Mouse (Mus musculus) MEL (cell line): Measurements from ENCODE around the gene Mxra7. TPM values are rescaled to one million over a fixed set of nuclear protein-coding genes. Genes with fewer than 3 reads are reported as not detected.

Source experiments
- DNase-seq: peaks from one replicate; pipeline ENCODE4 v3.0.0; 2011; ENCODE audit warnings: low read depth, low spot score
- H3K27ac ChIP-seq: 2 replicates; pipeline ENCODE4 v1.5.1; 2012; ENCODE audit warnings: low read depth, mild to moderate bottlenecking, control low read depth, low read length, moderate library complexity; ENCODE audit not compliant: control insufficient read depth
- H3K27me3 ChIP-seq, 2 experiments: fragments of 150-350 bp in 1 of 2; sonication (generic) in 1 of 2; 2 replicates each; pipeline ENCODE4 v1.6.1; 2012; ENCODE audit warnings: low read length in 2 of 2, mild to moderate bottlenecking in 2 of 2, improper control_type of control experiment in 1 of 2, moderate library complexity in 1 of 2; ENCODE audit not compliant: insufficient read depth in 2 of 2, control insufficient read depth in 1 of 2
- H3K36me3 ChIP-seq, 2 experiments: 2 replicates each; pipeline ENCODE4 v1.6.1; 2012 to 2014; ENCODE audit warnings: low read length in 2 of 2, improper control_type of control experiment in 1 of 2, inconsistent platforms in 1 of 2, mild to moderate bottlenecking in 1 of 2; ENCODE audit not compliant: insufficient read depth in 2 of 2, control insufficient read depth in 1 of 2
- H3K4me1 ChIP-seq, 2 experiments: fragments of 150-350 bp in 1 of 2; sonication (generic) in 1 of 2; 2 replicates each; pipeline ENCODE4 v1.6.1; 2012; ENCODE audit warnings: low read length in 2 of 2, improper control_type of control experiment in 1 of 2, mild to moderate bottlenecking in 1 of 2; ENCODE audit not compliant: insufficient read depth in 2 of 2, control insufficient read depth in 1 of 2
- H3K4me3 ChIP-seq, 2 experiments: fragments of 150-350 bp in 1 of 2; sonication (generic) in 1 of 2; 2 replicates each; pipeline ENCODE4 v1.5.1; 2012; ENCODE audit warnings: low read depth in 2 of 2, low read length in 2 of 2, mild to moderate bottlenecking in 2 of 2, moderate library complexity in 2 of 2, control low read depth in 1 of 2, improper control_type of control experiment in 1 of 2; ENCODE audit not compliant: control insufficient read depth in 1 of 2, insufficient read depth in 1 of 2
- H3K79me2 ChIP-seq: 2 replicates; pipeline ENCODE4 v1.6.1; 2012; ENCODE audit warnings: mild to moderate bottlenecking, low read length, moderate library complexity; ENCODE audit not compliant: control insufficient read depth, poor library complexity, insufficient read depth
- H3K9ac ChIP-seq: 2 replicates; pipeline ENCODE4 v1.6.1; 2012; ENCODE audit warnings: low read depth, mild to moderate bottlenecking, control low read depth, low read length, moderate library complexity; ENCODE audit not compliant: control insufficient read depth, poor library complexity, severe bottlenecking
- H3K9me3 ChIP-seq: fragments of 150-350 bp; sonication (generic); replicated peaks from 2 replicates; pipeline ENCODE4 v1.6.1; 2012; ENCODE audit warnings: mild to moderate bottlenecking, low read length, improper control_type of control experiment, moderate library complexity; ENCODE audit not compliant: insufficient read depth
- BHLHE40 ChIP-seq: IDR thresholded peaks from 2 replicates; pipeline ENCODE4 v1.6.1; 2012; ENCODE audit warnings: low read depth, mild to moderate bottlenecking, inconsistent platforms, low read length, improper control_type of control experiment, borderline replicate concordance
- CHD1 ChIP-seq: IDR thresholded peaks from 2 replicates; pipeline ENCODE4 v1.6.1; 2012; ENCODE audit warnings: low read depth, mild to moderate bottlenecking, inconsistent platforms, low read length, improper control_type of control experiment
- E2F4 ChIP-seq: IDR thresholded peaks from 2 replicates; pipeline ENCODE4 v1.6.1; 2011; ENCODE audit warnings: low read depth, low read length, improper control_type of control experiment, borderline replicate concordance
- EP300 ChIP-seq, 2 experiments: IDR thresholded peaks; 2 replicates each; pipeline ENCODE4 v1.6.1; 2011; ENCODE audit warnings: improper control_type of control experiment in 2 of 2, low read length in 2 of 2, low read depth in 1 of 2, mild to moderate bottlenecking in 1 of 2
- ETS1 ChIP-seq: IDR thresholded peaks from 2 replicates; pipeline ENCODE4 v1.6.1; 2012; ENCODE audit warnings: low read depth, mild to moderate bottlenecking, inconsistent platforms, low read length, improper control_type of control experiment, moderate library complexity
- GABPA ChIP-seq: IDR thresholded peaks from 2 replicates; pipeline ENCODE4 v1.6.1; 2012; ENCODE audit warnings: low read depth, mild to moderate bottlenecking, inconsistent platforms, low read length, improper control_type of control experiment, moderate library complexity
- MAFK ChIP-seq: IDR thresholded peaks from 2 replicates; pipeline ENCODE4 v1.6.1; 2011; ENCODE audit warnings: low read depth, mild to moderate bottlenecking, low read length, improper control_type of control experiment, borderline replicate concordance
- MEF2A ChIP-seq: IDR thresholded peaks from 2 replicates; pipeline ENCODE4 v1.6.1; 2014; ENCODE audit warnings: low read depth, mild to moderate bottlenecking, inconsistent platforms, low read length, improper control_type of control experiment; ENCODE audit not compliant: poor library complexity, insufficient replicate concordance, severe bottlenecking; ENCODE audit errors: extremely low read depth
- POLR2A ChIP-seq, 2 experiments: IDR thresholded peaks; 2 replicates each; pipeline ENCODE4 v1.6.1; 2011 to 2012; ENCODE audit warnings: low read length in 2 of 2, mild to moderate bottlenecking in 2 of 2, control low read depth in 1 of 2, improper control_type of control experiment in 1 of 2, low read depth in 1 of 2, moderate library complexity in 1 of 2; ENCODE audit not compliant: control insufficient read depth in 1 of 2, insufficient read depth in 1 of 2, poor library complexity in 1 of 2
- POLR2AphosphoS2 ChIP-seq: IDR thresholded peaks from 2 replicates; pipeline ENCODE4 v1.6.1; 2011; ENCODE audit warnings: low read length, improper control_type of control experiment
- POLR2AphosphoS5 ChIP-seq: IDR thresholded peaks from 2 replicates; pipeline ENCODE4 v1.6.1; 2012; ENCODE audit warnings: low read depth, borderline replicate concordance, mild to moderate bottlenecking, inconsistent platforms, low read length, moderate library complexity, mixed read lengths
- RCOR1 ChIP-seq: IDR thresholded peaks from 2 replicates; pipeline ENCODE4 v1.6.1; 2012; ENCODE audit warnings: low read depth, mild to moderate bottlenecking, inconsistent platforms, low read length, improper control_type of control experiment
- SIN3A ChIP-seq: IDR thresholded peaks from 2 replicates; pipeline ENCODE4 v1.6.1; 2012; ENCODE audit warnings: low read length, improper control_type of control experiment, inconsistent platforms
- SMC3 ChIP-seq: IDR thresholded peaks from 2 replicates; pipeline ENCODE4 v1.6.1; 2011; ENCODE audit warnings: low read depth, low read length, improper control_type of control experiment
- TBP ChIP-seq: IDR thresholded peaks from 2 replicates; pipeline ENCODE4 v1.8.0; 2011; ENCODE audit warnings: low read depth, low read length, improper control_type of control experiment
- USF2 ChIP-seq, 2 experiments: IDR thresholded peaks; 2 replicates each; pipeline ENCODE4 v1.6.1; 2011 to 2012; ENCODE audit warnings: improper control_type of control experiment in 2 of 2, low read length in 2 of 2, borderline replicate concordance in 1 of 2, inconsistent platforms in 1 of 2, low read depth in 1 of 2, mild to moderate bottlenecking in 1 of 2; ENCODE audit not compliant: insufficient read depth in 1 of 2
- ZMIZ1 ChIP-seq: IDR thresholded peaks from 2 replicates; pipeline ENCODE4 v1.6.1; 2012; ENCODE audit warnings: low read depth, mild to moderate bottlenecking, inconsistent platforms, low read length, improper control_type of control experiment, moderate library complexity
- ZNF384 ChIP-seq: IDR thresholded peaks from 2 replicates; pipeline ENCODE4 v1.6.1; 2012; ENCODE audit warnings: low read depth, mild to moderate bottlenecking, inconsistent platforms, low read length, improper control_type of control experiment
- polyA plus RNA-seq, 2 experiments: library from polyadenylated mRNA; stranded (reverse) in 1 of 2; unstranded in 1 of 2; fragments of >175 nt in 1 of 2; fragments of >200 nt in 1 of 2; gene quantifications; 2 replicates each; pipeline versions ENCODE4 v1.2.1 to v1.2.4; 2012; ENCODE audit warnings: low replicate concordance in 2 of 2, low read depth in 1 of 2; ENCODE audit not compliant: insufficient read length in 2 of 2, insufficient read depth in 1 of 2, missing spikeins in 1 of 2
- total RNA-seq: library from RNA; depleted of rRNA; stranded (reverse); fragments of 300-350 nt; gene quantifications from 2 replicates; pipeline ENCODE4 v1.2.3, GENCODE M21; 2012

Gene Mxra7
- total and polyA plus RNA-seq, 3 experiments = 2.7 to 9.3 TPM; not detected in 1

DNA sequence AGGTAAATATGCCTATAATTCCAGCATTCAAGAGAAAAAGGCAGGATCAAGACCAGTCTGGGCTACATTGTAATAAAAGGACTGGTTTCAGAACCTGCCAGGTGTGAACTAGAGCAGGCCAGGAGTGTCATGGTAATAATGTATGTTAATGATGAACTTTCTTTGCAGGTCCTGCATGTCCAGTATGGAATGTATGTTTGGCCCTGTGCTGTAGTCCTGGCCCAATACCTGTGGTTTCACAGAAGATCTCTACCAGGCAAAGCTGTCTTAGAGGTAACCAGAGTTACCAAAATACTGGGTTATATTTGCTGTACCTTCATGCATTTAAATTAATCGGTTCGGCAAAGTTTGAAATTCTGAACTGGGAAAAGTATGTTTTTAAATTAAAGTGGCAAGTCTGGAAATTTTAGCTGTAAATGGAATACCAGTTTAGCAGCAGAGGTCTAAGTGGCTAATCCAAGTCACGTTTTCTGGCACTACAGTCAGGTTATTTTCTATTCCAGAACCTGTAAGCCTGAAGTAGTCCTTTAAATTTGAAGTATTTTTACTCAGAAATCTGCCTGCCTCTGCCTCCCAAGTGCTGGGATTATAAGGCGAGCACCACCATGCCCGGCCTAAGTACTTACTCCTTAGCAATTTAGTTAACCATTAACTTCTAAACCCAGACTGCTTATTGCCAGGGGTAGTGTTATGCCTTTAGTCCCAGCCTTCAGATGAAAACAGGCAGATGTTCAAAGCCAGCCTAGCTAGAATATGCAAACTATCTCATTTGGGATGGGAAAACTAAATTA is 20.4 kb upstream of the Mxra7 start (continued):
- TF ChIP-seq MEF2A = no peak
- peak; percentile 20 for TF ChIP-seq SMC3
- TF ChIP-seq RCOR1 = peak; percentile 50; the same call in 1 of the 2 replicates
- no peak for TF ChIP-seq TBP
- no peak for TF ChIP-seq GABPA
- peak; percentile 60; the same call in 1 of the 2 replicates for TF ChIP-seq SIN3A

DNA sequence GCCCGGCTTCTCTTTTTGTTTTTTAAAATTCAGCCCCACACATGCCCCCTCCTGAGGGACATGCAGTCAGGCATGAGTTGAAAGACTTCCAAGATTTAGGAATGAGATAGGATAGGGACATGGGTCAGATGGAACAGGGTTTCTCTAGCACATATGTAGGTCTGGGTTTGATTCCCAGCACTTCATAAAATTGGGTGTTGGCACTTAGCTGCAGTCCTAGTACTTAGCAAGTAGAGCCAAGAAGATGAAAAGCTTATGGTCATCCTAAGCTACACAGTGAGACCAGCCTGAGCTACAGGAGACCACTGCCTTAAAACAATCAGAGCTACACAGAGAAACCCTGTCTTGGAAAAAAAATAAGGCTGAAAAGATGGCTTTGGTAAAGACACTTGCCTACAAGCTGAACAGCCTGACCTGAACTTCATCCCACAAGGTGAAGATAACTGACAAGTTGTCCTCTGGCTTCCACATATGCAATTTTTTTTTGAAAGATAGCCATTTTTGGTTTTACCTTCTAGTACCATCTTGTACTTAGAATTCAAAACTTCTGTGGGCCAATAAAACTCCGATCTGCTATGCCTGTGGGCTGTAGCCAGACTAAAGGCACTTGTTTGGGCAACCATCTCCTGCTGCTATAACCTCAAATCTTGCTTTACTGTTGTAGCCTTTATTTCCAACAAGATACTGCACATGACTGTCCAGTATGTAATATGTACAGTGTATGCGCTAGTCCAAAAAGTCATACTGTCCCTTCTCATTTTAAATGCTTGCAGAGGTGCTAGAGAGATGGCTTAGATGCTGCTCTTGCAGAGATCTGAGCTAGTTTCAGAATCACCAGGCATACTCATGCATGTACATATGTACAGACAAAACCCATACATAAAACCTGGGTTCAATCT is 19.6 kb upstream of the Mxra7 start:
- no peak overlapping the region for H3K9ac ChIP-seq
- peaks cover 5 to 13% of the 10 kb centered on the region in 2 experiments; a peak in 3 of 4 replicates for H3K4me1 ChIP-seq
- peaks cover 21 to 47% of the 10 kb centered on the region in 2 experiments for H3K36me3 ChIP-seq
- H3K27me3 ChIP-seq = no peaks in the 10 kb centered on the region
- peaks cover 65% of the 10 kb centered on the region for H3K79me2 ChIP-seq
- H3K27ac ChIP-seq = no peak overlapping the region
- no peak overlapping the region for H3K4me3 ChIP-seq
- peak; percentile 30; the same call in 1 of the 2 replicates for TF ChIP-seq POLR2AphosphoS5
- peak in 1 of 2 experiments; percentile 58; a peak in 2 of 4 replicates for TF ChIP-seq POLR2A (IDR thresholded peaks at IDR 0.05; ENCODE audit: control insufficient read depth in 1 of 2, insufficient read depth in 1 of 2, low read depth in 1 of 2, low read length in 2 of 2, poor library complexity in 1 of 2)
- TF ChIP-seq BHLHE40 = no peak
- no peak for TF ChIP-seq E2F4
- TF ChIP-seq USF2 (IDR thresholded peaks at IDR 0.05; ENCODE audit: borderline replicate concordance in 1 of 2, insufficient read depth in 1 of 2, low read depth in 1 of 2, low read length in 2 of 2) = no peak
- TF ChIP-seq EP300 (IDR thresholded peaks at IDR 0.05; ENCODE audit: low read depth in 1 of 2, low read length in 2 of 2) = 0 out of 4 replicates have a peak, but pooled peaks of 1 of the 2 experiments have one; percentile 3
- TF ChIP-seq ZNF384 = 0 out of 2 replicates have a peak, but pooled peaks have one; percentile 15
- 0 out of 2 replicates have a peak, but pooled peaks have one; percentile 91 for TF ChIP-seq CHD1
- TF ChIP-seq ETS1 = no peak
- 0 out of 2 replicates have a peak, but pooled peaks have one; percentile 7 for TF ChIP-seq ZMIZ1
- peak; percentile 51 for TF ChIP-seq POLR2AphosphoS2
- TF ChIP-seq MAFK = peak; percentile 17; the same call in 1 of the 2 replicates
- peak; percentile 72 for DNase-seq
- H3K9me3 ChIP-seq = no peaks in the 10 kb centered on the region
